Comparison of ENCODE assay signal across 24 mouse cellular contexts in genomic region chr16:55782911-55783310, GRCm38 (mm10). TPM values are rescaled to one million over a fixed set of nuclear protein-coding genes. Genes with fewer than 3 reads are reported as not detected.
DNase-seq lines count a peak whose midpoint lies in the region; ATAC-seq and TF ChIP-seq lines count a peak whose summit lies in the region.
"Had no signal": no experiment of that assay in that cellular context is flagged by ENCODE, and none has a peak within 500 bp of the region (broad histone marks: within the 10 kb centered on the region; RNA-seq: fewer than 3 reads in every experiment).

No protein-coding gene starts in this region.

- H3K27me3 ChIP-seq in liver, adult 2 months (ENCODE audit: control insufficient read depth, insufficient read depth, low read length), result no peaks in the 10 kb centered on the region
- H3K27me3 ChIP-seq in stomach, postnatal 0 days (ENCODE audit: control insufficient read depth, insufficient read depth, low read length), result no peaks in the 10 kb centered on the region
- no peaks in the 10 kb centered on the region for H3K27me3 ChIP-seq in kidney, adult 2 months (replicated peaks; ENCODE audit: control insufficient read depth, insufficient read depth, low read length)
- H3K27me3 ChIP-seq: embryonic facial prominence, embryonic 12.5 days; embryonic facial prominence, embryonic 15.5 days; forebrain, embryonic 12.5 days; forebrain, embryonic 15.5 days; hindbrain, embryonic 12.5 days; hindbrain, embryonic 15.5 days; Patski had no signal

- no peaks in the 10 kb centered on the region for H3K9me3 ChIP-seq in stomach, postnatal 0 days (ENCODE audit: control insufficient read depth, low read length)
- H3K9me3 ChIP-seq: embryonic facial prominence, embryonic 12.5 days; embryonic facial prominence, embryonic 15.5 days; forebrain, embryonic 12.5 days; forebrain, embryonic 15.5 days; heart, embryonic 10.5 days; hindbrain, embryonic 12.5 days; hindbrain, embryonic 15.5 days had no signal

- H3K4me1 ChIP-seq in liver, adult 2 months (ENCODE audit: control insufficient read depth, insufficient read depth, low read length), result peaks cover 2% of the 10 kb centered on the region; the same call in 1 of the 2 replicates
- H3K4me1 ChIP-seq in stomach, postnatal 0 days (replicated peaks; ENCODE audit: control insufficient read depth, insufficient read depth), result no peaks in the 10 kb centered on the region
- no peaks in the 10 kb centered on the region for H3K4me1 ChIP-seq in kidney, adult 2 months (ENCODE audit: control insufficient read depth, insufficient read depth, low read length)
- H3K4me1 ChIP-seq: embryonic facial prominence, embryonic 12.5 days; embryonic facial prominence, embryonic 15.5 days; forebrain, embryonic 12.5 days; forebrain, embryonic 15.5 days; heart, embryonic 10.5 days; hindbrain, embryonic 12.5 days; hindbrain, embryonic 15.5 days had no signal

- peak; percentile 19 for DNase-seq in liver, adult 2 months (ENCODE audit: extremely low read depth, low read depth, low spot score)
- DNase-seq in liver (no peak), 3T3-L1 (ENCODE audit: low read depth, low spot score) (peak; percentile 76), NIH3T3 (ENCODE audit: low read depth) (peak; percentile 84)
- no peak for DNase-seq in stomach, postnatal 0 days (ENCODE audit: low spot score)
- no peak for DNase-seq in embryo, embryonic 10 days (ENCODE audit: low spot score)
- no peak for DNase-seq in kidney, adult 2 months
- DNase-seq: adrenal gland, adult 8-10 months; adrenal gland, postnatal 25 days; cerebellum, adult 18-20 months; cerebellum, adult 9-10 months; cerebellum, postnatal 14 days; gastrocnemius, postnatal 25 days; heart, adult 2 months had no signal

- TF ChIP-seq POLR2A in liver, adult 2 months (IDR thresholded peaks at IDR 0.05; ENCODE audit: extremely low read depth, insufficient read depth, low read length), result no peak
- TF ChIP-seq POLR2A in kidney, adult 2 months (IDR thresholded peaks at IDR 0.05; ENCODE audit: low read depth, low read length), result no peak

- no peak overlapping the region for H3K9ac ChIP-seq in liver, adult 2 months (ENCODE audit: low read depth, low read length)
- no peak overlapping the region for H3K9ac ChIP-seq in stomach, postnatal 0 days (ENCODE audit: low read length)
- H3K9ac ChIP-seq: embryonic facial prominence, embryonic 12.5 days; embryonic facial prominence, embryonic 15.5 days; forebrain, embryonic 12.5 days; forebrain, embryonic 15.5 days; hindbrain, embryonic 12.5 days; hindbrain, embryonic 15.5 days had no signal

- TF ChIP-seq CTCF in liver, adult 2 months (IDR thresholded peaks at IDR 0.05; ENCODE audit: low read depth, low read length), result no peak
- TF ChIP-seq CTCF in stomach, postnatal 0 days (IDR thresholded peaks at IDR 0.05; ENCODE audit: low read depth), result no peak
- TF ChIP-seq CTCF in kidney, adult 2 months (conservative IDR thresholded peaks at IDR 0.05; ENCODE audit: insufficient read depth, insufficient read length, low read depth, low read length), result no peak

- TF ChIP-seq EP300 in stomach, postnatal 0 days (optimal IDR thresholded peaks at IDR 0.05), result no peak

- H3K4me2 ChIP-seq in stomach, postnatal 0 days (replicated peaks; ENCODE audit: low read depth), result no peak overlapping the region
- H3K4me2 ChIP-seq: embryonic facial prominence, embryonic 12.5 days; embryonic facial prominence, embryonic 15.5 days; forebrain, embryonic 12.5 days; forebrain, embryonic 15.5 days; hindbrain, embryonic 12.5 days; hindbrain, embryonic 15.5 days had no signal

- H3K27ac ChIP-seq in liver, adult 2 months (replicated peaks; ENCODE audit: insufficient read depth, low read depth, low read length), result no peak overlapping the region
- H3K27ac ChIP-seq in stomach, postnatal 0 days (replicated peaks), result 0 out of 2 replicates have a peak overlapping the region, but pooled peaks have one; percentile 24
- no peak overlapping the region for H3K27ac ChIP-seq in kidney, adult 2 months (ENCODE audit: insufficient read depth, low read depth, low read length)
- H3K27ac ChIP-seq: embryonic facial prominence, embryonic 12.5 days; embryonic facial prominence, embryonic 15.5 days; forebrain, embryonic 12.5 days; forebrain, embryonic 15.5 days; heart, adult 2 months; heart, embryonic 10.5 days; hindbrain, embryonic 12.5 days; hindbrain, embryonic 15.5 days had no signal

- no peak overlapping the region for H3K4me3 ChIP-seq in liver, adult 2 months (ENCODE audit: insufficient read depth, low read depth, low read length)
- no peak overlapping the region for H3K4me3 ChIP-seq in stomach, postnatal 0 days (ENCODE audit: low read depth, low read length)
- no peak overlapping the region for H3K4me3 ChIP-seq in kidney, adult 2 months (ENCODE audit: insufficient read depth, low read depth, low read length)
- H3K4me3 ChIP-seq: embryonic facial prominence, embryonic 12.5 days; embryonic facial prominence, embryonic 15.5 days; erythroblast, embryonic 14.5 days; forebrain, embryonic 12.5 days; forebrain, embryonic 15.5 days; heart, adult 2 months; heart, embryonic 10.5 days; hindbrain, embryonic 12.5 days; hindbrain, embryonic 15.5 days had no signal

- 97% methylated on average over 2 of the region's 2 CpGs for WGBS in liver, adult 2 months
- WGBS in stomach, postnatal 0 days, result 85% methylated on average over 2 of the region's 2 CpGs
- WGBS in kidney, adult 2 months, result 89% methylated on average over 2 of the region's 2 CpGs

- no peak for ATAC-seq in stomach, postnatal 0 days (ENCODE audit: low FRiP score, low TSS enrichment)
- ATAC-seq: CD4-positive, CD25-positive, alpha-beta regulatory T cell, adult 4 months; forebrain, embryonic 15.5 days; Patski had no signal

- no peaks in the 10 kb centered on the region for H3K36me3 ChIP-seq in liver, adult 2 months (ENCODE audit: control insufficient read depth, insufficient read depth, low read length)
- H3K36me3 ChIP-seq in stomach, postnatal 0 days (ENCODE audit: control insufficient read depth, insufficient read depth, low read length), result no peaks in the 10 kb centered on the region
- no peaks in the 10 kb centered on the region for H3K36me3 ChIP-seq in kidney, adult 2 months (ENCODE audit: control insufficient read depth, insufficient read depth, low read length)
- H3K36me3 ChIP-seq: embryonic facial prominence, embryonic 12.5 days; embryonic facial prominence, embryonic 15.5 days; forebrain, embryonic 12.5 days; forebrain, embryonic 15.5 days; heart, embryonic 10.5 days; hindbrain, embryonic 12.5 days; hindbrain, embryonic 15.5 days had no signal

- no peaks in the 10 kb centered on the region for H3K79me2 ChIP-seq in liver, adult 2 months (ENCODE audit: control insufficient read depth, insufficient read depth, low read length)

RNA-seq across cellular contexts. Expression of gene Nfkbiz, which starts 55.8 kb away (rescaled TPM):
- 3.7 and 4.2 TPM in 2 replicates for total RNA-seq in liver, adult 2 months (2014; rRNA removed)
- polyA plus RNA-seq in liver, adult 2 months (2012; rRNA removed), result 4.1 and 4.5 TPM in 2 replicates
- 9.0 and 9.1 TPM in 2 replicates for polyA plus RNA-seq in stomach, postnatal 0 days (2015; fragmentation: Nextera tagmentation; extraction: Ambion mirVana)
- polyA plus RNA-seq in kidney, adult 2 months (2012; rRNA removed), result 4.7 and 5.2 TPM in 2 replicates

Comparison
In these comparisons a context has a peak if more than half of its experiments do, and no peak if none do; other contexts are left out.
1. DNase-seq: peak in liver, adult 2 months (single experiment), 3T3-L1 (single experiment) and NIH3T3 (single experiment); none in liver (single experiment), stomach, postnatal 0 days (single experiment), embryo, embryonic 10 days (single experiment) and kidney, adult 2 months (single experiment).